Mouse (Mus musculus) urinary bladder, adult 2 months (tissue): ENCODE data around the gene 6430628N08Rik. TPM values are rescaled to one million over a fixed set of nuclear protein-coding genes. Genes with fewer than 3 reads are reported as not detected.

Source experiments
- DNase-seq: peaks from one replicate; pipeline ENCODE4 v3.0.0; 2022; ENCODE audit warnings: low spot score
- polyA plus RNA-seq: library from polyadenylated mRNA; depleted of rRNA; stranded (reverse); fragments of >200 nt; gene quantifications from 2 replicates; pipeline ENCODE4 v1.2.3, GENCODE M21; 2012; rRNA removed

6430628N08Rik gene
- polyA plus RNA-seq, 1 experiment = not detected

- DNase-seq = no peak
These were observed 49.0 kb downstream of the 6430628N08Rik start, which contains the start of gene Dmbx1 for GRCm38 (mm10) chr4:115939295-115940102. Dmbx1 (minus strand) TSS chr4:115939926.

- no peak for DNase-seq
These were observed 50.2 kb downstream of the 6430628N08Rik start for GRCm38 (mm10) chr4:115940681-115941080.

- no peak for DNase-seq
These were observed 50.9 kb downstream of the 6430628N08Rik start for GRCm38 (mm10) chr4:115941242-115941820.

GRCm38 (mm10) chr4:115943669-115944314, 53.3 kb downstream of the 6430628N08Rik start:
- DNase-seq = no peak

Other genes with a start within 250 kb of the 6430628N08Rik start
- 10.9 and 13.5 TPM in 2 replicates for gene Cyp4b1, start 242.9 kb upstream of the 6430628N08Rik start, polyA plus RNA-seq
- 28.4 and 31.7 TPM in 2 replicates for gene Efcab14, start 152.9 kb upstream of the 6430628N08Rik start, polyA plus RNA-seq
- gene Tex38, start 109.6 kb upstream of the 6430628N08Rik start, polyA plus RNA-seq = 0.32 and 0.34 TPM in 2 replicates
- 18.1 and 19.0 TPM in 2 replicates for gene Atpaf1, start 105.9 kb upstream of the 6430628N08Rik start, polyA plus RNA-seq
- gene Mob3c, start 62.6 kb upstream of the 6430628N08Rik start, polyA plus RNA-seq = 10.3 and 19.3 TPM in 2 replicates
- gene Mknk1, start 51.5 kb upstream of the 6430628N08Rik start, polyA plus RNA-seq = 44.8 and 59.6 TPM in 2 replicates
- gene Kncn, start 6.3 kb upstream of the 6430628N08Rik start, polyA plus RNA-seq = 0.04 TPM in 1 of 2 replicates, not detected in the other
- not detected in 2 replicates for gene Dmbx1, start 49.3 kb downstream of the 6430628N08Rik start, polyA plus RNA-seq
- gene Faah, start 127.3 kb downstream of the 6430628N08Rik start, polyA plus RNA-seq = 11.9 and 14.2 TPM in 2 replicates
- 10.3 and 11.1 TPM in 2 replicates for gene Nsun4, start 163.2 kb downstream of the 6430628N08Rik start, polyA plus RNA-seq
- 669 and 757 TPM in 2 replicates for gene Uqcrh, start 184.4 kb downstream of the 6430628N08Rik start, polyA plus RNA-seq
- gene Lrrc41, start 184.6 kb downstream of the 6430628N08Rik start, polyA plus RNA-seq = 25.8 and 26.4 TPM in 2 replicates
- 1.1 and 1.3 TPM in 2 replicates for gene Rad54l, start 233.0 kb downstream of the 6430628N08Rik start, polyA plus RNA-seq
- 62.6 and 72.7 TPM in 2 replicates for gene Pomgnt1, start 233.2 kb downstream of the 6430628N08Rik start, polyA plus RNA-seq